ENCODE assay signal across 8 mouse cellular contexts in the genomic region with DNA sequence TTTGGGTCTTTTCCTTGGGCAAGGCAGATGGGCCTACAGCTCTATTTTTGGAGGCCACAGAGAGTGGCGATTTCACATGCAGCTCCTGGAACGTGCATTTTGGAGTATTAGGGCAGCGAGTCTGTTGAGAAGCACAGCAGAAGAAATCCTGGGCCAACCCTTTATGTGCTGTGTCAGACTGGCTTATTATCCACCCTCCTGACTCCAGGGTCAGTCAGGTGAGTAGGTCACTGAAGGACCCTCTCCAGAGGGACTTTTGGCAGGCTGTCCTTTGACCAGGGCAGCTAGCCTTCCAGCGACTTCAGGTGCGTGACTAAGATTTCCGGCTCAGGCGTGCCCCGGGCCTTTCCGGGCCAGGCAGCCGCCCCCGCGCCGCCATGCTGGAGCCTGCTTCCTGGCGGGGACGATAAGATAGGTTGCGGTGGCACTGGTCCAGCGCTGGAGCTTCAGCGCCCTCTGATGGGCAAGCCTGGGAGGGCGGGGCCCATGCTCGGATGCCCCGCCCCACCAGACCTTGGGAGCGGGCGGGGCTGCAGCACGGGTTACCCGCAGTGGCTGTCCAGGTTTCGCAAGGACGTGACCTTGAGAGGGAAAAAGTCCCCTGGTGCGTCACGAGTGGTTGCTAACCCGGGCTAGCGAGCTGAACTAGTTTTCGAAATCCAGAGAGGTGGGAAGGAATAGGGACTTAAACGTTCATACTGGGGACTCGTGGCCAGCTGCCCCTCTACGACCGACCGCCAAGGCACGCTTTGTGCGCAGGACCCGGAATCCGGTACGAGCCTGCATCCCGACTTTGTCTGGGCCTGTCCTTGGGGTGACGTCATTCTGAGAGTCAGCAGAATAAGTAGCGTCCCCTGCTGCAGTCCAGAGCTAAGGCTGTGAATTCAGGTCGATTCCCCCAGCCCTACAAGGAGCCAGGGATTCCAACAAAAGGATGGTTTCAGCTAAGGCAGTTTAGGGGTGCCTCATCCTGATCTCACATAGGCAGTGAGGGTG. TPM values are rescaled to one million over a fixed set of nuclear protein-coding genes. Genes with fewer than 3 reads are reported as not detected.
DNase-seq lines count a peak whose midpoint lies in the region; ATAC-seq and TF ChIP-seq lines count a peak whose summit lies in the region.

No protein-coding gene starts in this region.

- TF ChIP-seq CTCF in gastrocnemius, adult 2 months (IDR thresholded peaks at IDR 0.05) = peak; percentile 79
- TF ChIP-seq CTCF in hindbrain, postnatal 0 days (IDR thresholded peaks at IDR 0.05; ENCODE audit: low read depth) = peak; percentile 80

- peak overlapping the region; percentile 70 for H3K4me3 ChIP-seq in gastrocnemius, adult 2 months
- H3K4me3 ChIP-seq in hindbrain, postnatal 0 days (ENCODE audit: low read length) = peak overlapping the region; percentile 32

- H3K27ac ChIP-seq in gastrocnemius, adult 2 months = peak overlapping the region; percentile 88
- peak overlapping the region; percentile 78 for H3K27ac ChIP-seq in hindbrain, postnatal 0 days

- no peaks in the 10 kb centered on the region for H3K4me1 ChIP-seq in hindbrain, postnatal 0 days (ENCODE audit: insufficient read depth, low read length)

- whole genome bisulfite sequencing in hindbrain, postnatal 0 days = 24% methylated on average over 46 of the region's 46 CpGs

- DNase-seq in WW6 (ENCODE audit: low read depth, low spot score) = peak; percentile 52
- peak; percentile 77 to 91 for DNase-seq in cerebellum, postnatal 4 days (ENCODE audit: low spot score in 2 of 2)
- DNase-seq in gastrocnemius, adult 2 months = peak; percentile 90
- peak; percentile 90 for DNase-seq in hindbrain, postnatal 0 days (ENCODE audit: low spot score)
- DNase-seq in left cerebral cortex, adult 18-20 months (ENCODE audit: low spot score in 2 of 2) = peak; percentile 74 to 80
- DNase-seq in lung, postnatal 4 days = peak; percentile 93
- peak; percentile 89 for DNase-seq in retina, postnatal 1 day
- peak; percentile 92 for DNase-seq in thymus, postnatal 4 days

- H3K4me2 ChIP-seq in hindbrain, postnatal 0 days (ENCODE audit: low read depth, low read length) = peak overlapping the region; percentile 52

- intact Hi-C loops in gastrocnemius, adult 2 months (cut with DNase I) = loop anchor here (2.0 to 5.0 kb wide), 5 partner anchors 51 to 234 kb away; partner anchors contain the start of gene Ddx3x

- H3K27me3 ChIP-seq in hindbrain, postnatal 0 days (ENCODE audit: insufficient read depth, low read length) = no peaks in the 10 kb centered on the region

- ATAC-seq in hindbrain, postnatal 0 days = peak; percentile 95

- H3K36me3 ChIP-seq in hindbrain, postnatal 0 days (ENCODE audit: insufficient read depth, low read length) = no peaks in the 10 kb centered on the region

- H3K9ac ChIP-seq in hindbrain, postnatal 0 days (replicated peaks; ENCODE audit: low read length) = peak overlapping the region; percentile 51

- no peaks in the 10 kb centered on the region for H3K9me3 ChIP-seq in hindbrain, postnatal 0 days (ENCODE audit: low read length)

RNA-seq across cellular contexts. Expression of gene Nyx, which starts 4.3 kb away (rescaled TPM):
- total RNA-seq in gastrocnemius, adult 2 months (2021) = under 1 TPM in 1 of 2 experiments, not detected in 1; 0.03 TPM
- total RNA-seq in hindbrain, postnatal 0 days (2014; rRNA removed) = 0.37 and 0.43 TPM in 2 replicates
- polyA plus RNA-seq in hindbrain, postnatal 0 days (2015; fragmentation: Nextera tagmentation; extraction: Ambion mirVana) = 0.15 and 0.25 TPM in 2 replicates
- total RNA-seq in left cerebral cortex, adult 18-20 months (2021) = under 1 TPM; 0.30 to 0.49 TPM

Comparison
In these comparisons a context has a peak if more than half of its experiments do, and no peak if none do; other contexts are left out.
1. Peak in every context shown above with its lines: DNase-seq, ATAC-seq, H3K4me3 ChIP-seq and H3K27ac ChIP-seq.